Mouse (Mus musculus): ENCODE results near the gene Pde8a. TPM values are rescaled to one million over a fixed set of nuclear protein-coding genes. Genes with fewer than 3 reads are reported as not detected.
"Not testable (repeated sequence)": the region's sequence is repeated elsewhere in the genome, so short reads cannot be mapped to it uniquely, and the experiment has no call there.

Pde8a gene
- polyA plus RNA-seq, 1 experiment from 2014 or later, result 1.9 TPM

GRCm38 (mm10) chr7:81186036-81186435 lies 27.4 kb upstream of the Pde8a start:
- not testable (repeated sequence) for H3K4me2 ChIP-seq; H3K4me1 ChIP-seq; H3K27ac ChIP-seq; H3K9me3 ChIP-seq (replicated peaks); H3K4me3 ChIP-seq; H3K27me3 ChIP-seq; H3K9ac ChIP-seq; H3K36me3 ChIP-seq (ENCODE audit: poor library complexity, severe bottlenecking); ATAC-seq

DNA sequence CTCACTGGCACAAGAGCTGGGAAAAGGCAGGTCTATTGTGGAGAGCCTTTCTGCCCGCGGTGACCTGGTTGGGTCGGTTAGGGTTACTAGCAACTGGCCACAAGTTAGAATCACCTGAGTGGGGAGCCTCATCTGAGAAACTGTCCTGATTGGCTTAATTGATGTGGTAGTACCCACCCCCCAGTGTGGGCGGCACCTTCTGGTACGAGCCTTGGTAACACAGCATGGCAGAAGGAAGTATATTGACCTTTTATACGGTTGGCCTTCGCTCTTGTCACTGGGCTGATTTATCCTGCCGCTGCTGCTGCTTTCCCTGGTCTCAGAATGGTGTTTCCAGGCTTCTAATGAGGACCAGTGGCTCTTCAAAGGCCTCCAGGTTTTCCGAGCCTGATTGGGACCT lies 24.2 kb upstream of the Pde8a start:
- 83% methylated on average over 9 of the region's 9 CpGs for WGBS
- no peaks in the 10 kb centered on the region for H3K36me3 ChIP-seq (ENCODE audit: poor library complexity, severe bottlenecking)
- H3K27me3 ChIP-seq, result no peaks in the 10 kb centered on the region
- H3K9me3 ChIP-seq (replicated peaks), result no peaks in the 10 kb centered on the region
- H3K4me2 ChIP-seq, result no peak overlapping the region
- H3K9ac ChIP-seq, result no peak overlapping the region
- H3K4me1 ChIP-seq, result no peaks in the 10 kb centered on the region
- no peak overlapping the region for H3K27ac ChIP-seq
- no peak for ATAC-seq
- H3K4me3 ChIP-seq, result no peak overlapping the region

DNA sequence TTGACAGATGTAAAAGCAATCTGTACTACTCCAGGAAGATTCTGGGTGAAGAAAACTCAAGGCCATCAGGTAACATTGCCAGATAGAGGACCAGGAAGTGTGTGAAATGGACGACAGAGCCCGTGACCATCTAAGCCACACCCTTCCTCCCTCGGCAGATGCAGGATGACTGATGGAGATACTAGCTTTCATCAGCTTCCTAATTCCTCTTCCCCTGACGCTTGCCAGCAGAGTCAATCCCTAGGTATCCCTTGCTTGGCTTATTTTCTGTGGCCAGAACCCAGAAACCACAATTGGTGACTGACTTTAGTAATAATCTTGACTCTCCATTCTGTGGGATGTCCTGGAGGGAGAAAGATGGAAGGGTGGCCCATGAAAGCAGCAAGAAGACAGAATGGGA lies 17.9 kb upstream of the Pde8a start:
- H3K4me3 ChIP-seq, result no peak overlapping the region
- no peaks in the 10 kb centered on the region for H3K9me3 ChIP-seq (replicated peaks)
- H3K9ac ChIP-seq, result no peak overlapping the region
- WGBS, result 77% methylated on average over 4 of the region's 4 CpGs
- H3K27me3 ChIP-seq, result no peaks in the 10 kb centered on the region
- ATAC-seq, result no peak
- no peak overlapping the region for H3K27ac ChIP-seq
- no peaks in the 10 kb centered on the region for H3K36me3 ChIP-seq (ENCODE audit: poor library complexity, severe bottlenecking)
- H3K4me2 ChIP-seq, result no peak overlapping the region
- peaks cover 5% of the 10 kb centered on the region for H3K4me1 ChIP-seq

GRCm38 (mm10) chr7:81196796-81197195 lies 16.6 kb upstream of the Pde8a start:
- 71% methylated on average over 3 of the region's 3 CpGs for WGBS

DNA sequence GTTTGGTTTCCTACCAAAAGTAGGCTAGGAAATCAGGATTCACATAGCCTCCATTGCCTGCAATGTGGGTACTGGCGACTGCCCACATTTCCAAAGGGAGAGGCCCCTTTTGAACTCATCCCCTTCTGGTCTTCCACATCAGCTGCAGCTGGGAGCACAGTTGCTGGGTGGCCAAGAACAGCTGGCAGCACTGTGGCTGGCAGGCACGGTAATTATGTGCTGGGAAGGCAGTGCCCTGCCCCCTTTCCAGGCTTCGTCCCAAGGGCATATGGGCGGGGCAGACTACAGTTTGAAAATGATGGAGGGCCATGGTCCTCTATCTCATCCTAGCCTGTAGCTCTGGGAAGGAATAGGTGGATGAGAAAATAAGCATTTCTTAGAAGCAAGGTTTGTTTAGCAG lies 14.9 kb upstream of the Pde8a start:
- Histone ChIP-seq H3K9ac (no peak overlapping the region), H3K27me3 (no peaks in the 10 kb centered on the region), H3K27ac (no peak overlapping the region), H3K4me2 (no peak overlapping the region), H3K9me3 (replicated peaks) (no peaks in the 10 kb centered on the region), H3K4me3 (no peak overlapping the region), H3K4me1 (peaks cover 5% of the 10 kb centered on the region), H3K36me3 (ENCODE audit: poor library complexity, severe bottlenecking) (no peaks in the 10 kb centered on the region)
- 41% methylated on average over 4 of the region's 4 CpGs for WGBS
- ATAC-seq, result no peak

More at GRCm38 (mm10) chr7:81196796-81197195, 16.6 kb upstream of the Pde8a start:
- Histone ChIP-seq H3K27me3 (no peaks in the 10 kb centered on the region), H3K4me3 (no peak overlapping the region), H3K4me1 (peaks cover 5% of the 10 kb centered on the region), H3K9me3 (replicated peaks) (no peaks in the 10 kb centered on the region), H3K27ac (no peak overlapping the region), H3K9ac (no peak overlapping the region), H3K4me2 (no peak overlapping the region), H3K36me3 (ENCODE audit: poor library complexity, severe bottlenecking) (no peaks in the 10 kb centered on the region)
- no peak for ATAC-seq

DNA sequence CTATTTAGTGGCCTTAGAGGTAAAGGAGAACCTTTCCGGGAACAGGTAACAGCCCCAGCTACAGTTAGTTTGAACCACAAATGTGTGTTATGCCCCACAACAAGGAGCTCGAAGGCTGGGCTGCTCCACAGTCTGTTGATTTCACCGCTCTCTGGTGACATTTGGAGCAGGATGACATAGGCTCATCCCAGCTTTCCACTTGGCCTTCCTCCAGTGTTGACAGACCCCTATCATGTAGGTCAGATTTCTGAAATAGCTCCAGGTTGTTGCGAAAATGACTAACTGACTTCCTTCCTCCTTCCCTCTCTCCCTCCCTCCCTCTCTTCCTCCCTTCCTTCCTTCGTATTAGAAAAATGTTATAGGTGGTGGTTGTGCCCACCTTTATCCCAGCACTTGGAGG lies 14.3 kb upstream of the Pde8a start:
- H3K4me3 ChIP-seq, result no peak overlapping the region
- no peak overlapping the region for H3K4me2 ChIP-seq
- no peak overlapping the region for H3K9ac ChIP-seq
- peaks cover 5% of the 10 kb centered on the region for H3K4me1 ChIP-seq
- H3K27me3 ChIP-seq, result no peaks in the 10 kb centered on the region
- no peak for ATAC-seq
- no peaks in the 10 kb centered on the region for H3K9me3 ChIP-seq (replicated peaks)
- 74% methylated on average over 5 of the region's 5 CpGs for WGBS
- H3K36me3 ChIP-seq (ENCODE audit: poor library complexity, severe bottlenecking), result no peaks in the 10 kb centered on the region
- H3K27ac ChIP-seq, result no peak overlapping the region

DNA sequence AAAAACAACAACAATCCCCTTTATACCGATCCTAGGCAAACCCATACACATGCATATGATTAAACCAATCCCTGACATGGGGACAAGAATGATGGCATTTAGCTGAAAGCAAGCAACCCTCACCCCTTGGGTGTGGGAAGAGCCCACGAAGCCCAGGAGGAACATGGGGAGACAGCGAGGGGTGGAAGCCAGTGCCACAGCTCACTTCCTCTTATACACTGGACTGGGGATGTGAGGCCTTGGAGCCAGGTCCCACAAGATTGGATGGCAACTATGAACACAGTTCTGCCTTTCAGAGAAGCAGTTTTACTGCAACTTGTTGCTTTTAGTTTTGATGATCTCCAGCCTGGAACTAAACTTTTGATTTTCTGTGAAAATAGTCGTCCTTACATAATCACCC lies 13.6 kb upstream of the Pde8a start:
- Histone ChIP-seq H3K9me3 (replicated peaks) (no peaks in the 10 kb centered on the region), H3K9ac (no peak overlapping the region), H3K4me2 (no peak overlapping the region), H3K27me3 (no peaks in the 10 kb centered on the region), H3K4me1 (peaks cover 5% of the 10 kb centered on the region), H3K4me3 (no peak overlapping the region), H3K36me3 (ENCODE audit: poor library complexity, severe bottlenecking) (no peaks in the 10 kb centered on the region), H3K27ac (no peak overlapping the region)
- no peak for ATAC-seq
- 69% methylated on average over 4 of the region's 4 CpGs for WGBS

DNA sequence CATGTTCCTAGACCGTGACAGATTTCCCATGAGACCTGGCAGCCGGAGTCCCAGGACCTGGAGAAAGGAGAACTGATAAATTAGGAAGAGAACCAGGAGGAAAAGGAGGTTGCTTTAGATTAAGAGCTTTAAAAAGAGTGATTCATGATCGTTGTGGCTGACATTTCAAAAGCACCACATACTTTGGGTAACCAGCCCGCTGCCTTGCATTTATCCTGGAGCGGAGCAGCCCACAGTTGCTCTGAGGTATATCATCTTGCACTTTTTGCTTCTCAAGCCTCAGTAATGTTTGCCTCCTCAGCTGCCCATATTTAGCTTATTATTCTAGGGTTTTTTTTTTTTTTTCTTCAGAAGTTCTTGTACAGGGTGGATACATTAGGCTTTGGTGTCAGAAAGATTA lies 11.0 kb upstream of the Pde8a start:
- no peaks in the 10 kb centered on the region for H3K9me3 ChIP-seq (replicated peaks)
- H3K27ac ChIP-seq, result no peak overlapping the region
- no peak for ATAC-seq
- peaks cover 5% of the 10 kb centered on the region for H3K4me1 ChIP-seq
- no peak overlapping the region for H3K4me2 ChIP-seq
- no peak overlapping the region for H3K9ac ChIP-seq
- WGBS, result 75% methylated on average over 5 of the region's 5 CpGs
- no peak overlapping the region for H3K4me3 ChIP-seq
- no peaks in the 10 kb centered on the region for H3K27me3 ChIP-seq
- no peaks in the 10 kb centered on the region for H3K36me3 ChIP-seq (ENCODE audit: poor library complexity, severe bottlenecking)

DNA sequence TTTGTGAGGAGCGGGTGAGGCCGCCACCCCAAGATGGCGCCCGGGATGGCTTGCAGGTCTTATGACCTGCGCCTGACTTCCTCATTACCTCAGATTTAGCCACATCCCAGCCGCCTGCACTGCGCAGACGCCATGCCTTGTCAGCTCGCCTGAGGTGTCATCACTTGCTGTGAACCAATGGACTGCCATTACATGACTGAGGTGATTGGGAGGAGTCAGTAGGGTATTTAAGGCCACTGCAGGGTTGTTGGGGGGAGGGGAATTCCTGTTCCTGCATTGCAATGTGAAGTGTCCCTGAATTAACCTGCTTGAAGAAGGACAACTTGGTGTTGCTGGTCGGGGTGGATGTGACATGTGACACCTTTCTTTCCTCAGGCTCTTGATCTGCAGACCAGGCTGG lies 9.8 kb upstream of the Pde8a start:
- not testable (repeated sequence) for H3K4me2 ChIP-seq; H3K4me1 ChIP-seq; H3K9ac ChIP-seq; H3K4me3 ChIP-seq; H3K27me3 ChIP-seq; H3K27ac ChIP-seq; ATAC-seq; H3K36me3 ChIP-seq (ENCODE audit: poor library complexity, severe bottlenecking); H3K9me3 ChIP-seq (replicated peaks)
- WGBS, result 94% methylated on average over 10 of the region's 10 CpGs

- no peak for ATAC-seq
- H3K27ac ChIP-seq, result no peak overlapping the region
- H3K9me3 ChIP-seq (replicated peaks), result no peaks in the 10 kb centered on the region
- peaks cover 48% of the 10 kb centered on the region for H3K27me3 ChIP-seq
- no peak overlapping the region for H3K4me3 ChIP-seq
- H3K9ac ChIP-seq, result no peak overlapping the region
- peaks cover 20% of the 10 kb centered on the region for H3K4me1 ChIP-seq
- no peaks in the 10 kb centered on the region for H3K36me3 ChIP-seq (ENCODE audit: poor library complexity, severe bottlenecking)
- 17% methylated on average over 6 of the region's 6 CpGs for WGBS
- H3K4me2 ChIP-seq, result no peak overlapping the region
Measured at GRCm38 (mm10) chr7:81208944-81209343, 4.5 kb upstream of the Pde8a start.

DNA sequence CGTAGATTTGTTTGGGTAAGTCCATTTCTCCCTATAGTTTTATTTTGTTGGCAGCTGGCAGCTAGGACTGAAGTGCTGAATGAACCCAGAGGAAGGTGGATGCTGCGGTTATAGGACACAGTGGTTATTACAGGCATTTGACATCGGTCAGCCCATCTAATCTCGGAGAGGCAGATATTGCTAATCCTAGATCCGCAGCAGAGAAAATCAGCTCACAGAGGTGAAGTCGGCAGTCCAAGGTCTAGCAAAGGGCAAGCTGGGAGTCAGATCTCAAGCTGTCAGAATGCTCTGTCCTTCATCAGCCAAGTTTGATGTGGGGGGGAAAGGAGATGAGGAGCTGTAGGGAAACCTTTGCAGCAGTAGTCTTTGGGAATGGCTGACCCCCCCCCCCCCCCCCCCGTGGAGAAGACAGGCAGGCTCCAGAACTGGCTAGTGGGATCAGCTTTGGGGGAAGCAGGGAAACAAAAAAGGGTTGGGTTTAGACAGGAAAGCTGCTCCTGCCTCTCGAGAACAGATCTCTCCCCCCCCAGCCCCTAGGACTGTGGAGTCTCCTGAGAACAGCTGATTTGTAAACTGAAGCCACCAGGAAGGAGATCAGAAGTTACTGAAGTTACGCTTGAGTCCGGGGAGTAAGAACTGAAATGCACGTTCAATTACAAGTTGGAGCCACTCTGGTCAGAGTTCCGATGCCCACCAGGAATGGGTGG lies 3.3 kb upstream of the Pde8a start:
- no peak for ATAC-seq
- Histone ChIP-seq H3K27me3 (peaks cover 60% of the 10 kb centered on the region), H3K27ac (no peak overlapping the region), H3K4me2 (no peak overlapping the region), H3K9me3 (replicated peaks) (no peaks in the 10 kb centered on the region), H3K9ac (no peak overlapping the region), H3K4me1 (peaks cover 23% of the 10 kb centered on the region), H3K4me3 (no peak overlapping the region), H3K36me3 (ENCODE audit: poor library complexity, severe bottlenecking) (no peaks in the 10 kb centered on the region)
- WGBS, result 44% methylated on average over 12 of the region's 12 CpGs

DNA sequence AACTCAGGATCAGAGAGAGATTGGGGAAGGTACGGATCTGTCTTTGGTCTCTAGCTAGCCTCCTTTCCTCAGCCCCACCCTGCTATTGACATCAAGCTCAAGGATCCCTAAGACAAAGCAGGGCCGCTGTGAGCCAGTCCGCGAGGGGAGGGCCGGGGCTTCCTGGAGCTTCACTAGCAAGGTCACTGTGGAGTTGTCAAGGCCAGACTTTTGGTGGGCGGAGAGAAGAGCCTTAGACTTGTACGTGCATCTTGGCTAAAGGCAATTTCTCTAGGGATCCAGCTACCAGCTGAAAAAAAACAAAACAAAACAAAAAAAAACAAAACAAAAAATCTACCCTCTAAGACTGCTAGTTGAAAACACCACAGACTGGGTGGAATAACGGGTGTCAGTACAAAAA lies 1.6 kb upstream of the Pde8a start:
- 3% methylated on average over 8 of the region's 8 CpGs for WGBS
- Histone ChIP-seq H3K27me3 (peaks cover 76% of the 10 kb centered on the region), H3K9me3 (replicated peaks) (no peaks in the 10 kb centered on the region), H3K9ac (no peak overlapping the region), H3K4me3 (peak overlapping the region; percentile 42; the same call in 1 of the 2 replicates), H3K27ac (no peak overlapping the region), H3K4me2 (peak overlapping the region; percentile 64), H3K4me1 (peaks cover 23% of the 10 kb centered on the region), H3K36me3 (ENCODE audit: poor library complexity, severe bottlenecking) (no peaks in the 10 kb centered on the region)
- ATAC-seq, result no peak

- Histone ChIP-seq H3K9me3 (replicated peaks) (no peaks in the 10 kb centered on the region), H3K4me1 (peaks cover 23% of the 10 kb centered on the region), H3K27me3 (peaks cover 78% of the 10 kb centered on the region), H3K27ac (no peak overlapping the region), H3K4me3 (peak overlapping the region; percentile 42), H3K36me3 (ENCODE audit: poor library complexity, severe bottlenecking) (no peaks in the 10 kb centered on the region), H3K9ac (peak overlapping the region; percentile 43; the same call in 1 of the 2 replicates), H3K4me2 (peak overlapping the region; percentile 64)
- peak; percentile 38; the same call in 1 of the 2 replicates for ATAC-seq
- under 1% methylated on average over 22 of the region's 22 CpGs for WGBS
Measured at GRCm38 (mm10) chr7:81212261-81212681, 1.1 kb upstream of the Pde8a start.

Measured in forebrain, embryonic 13.5 days (tissue).